Mouse (Mus musculus): ENCODE measurements at regions not wholly inside any gene's neighbourhood (a gene's known extent, or its start where the extent isn't known, plus 50 kb on each side); places are given as distances from the start of the nearest gene placed in this dataset.

GRCm38 (mm10) chr13:35499776-35500175 is 159.9 kb upstream of the Cdyl start:
- TF ChIP-seq CTCF (IDR thresholded peaks at IDR 0.05; ENCODE audit: insufficient read depth, low read length) (no peak), POLR2A (IDR thresholded peaks at IDR 0.05; ENCODE audit: borderline replicate concordance, extremely low read depth, low read depth, low read length) (no peak)

Measured in lung, adult 2 months (tissue).